Mouse (Mus musculus) small intestine, adult 2 months (tissue): ENCODE results near the gene Hebp2.

Source experiments
- CTCF ChIP-seq: fragments of 200-500 bp; IDR thresholded peaks from 2 replicates; pipeline ENCODE4 v1.5.1; 2012; ENCODE audit warnings: low read depth, mild to moderate bottlenecking, control low read depth, inconsistent platforms, low read length, moderate library complexity, mixed read lengths; ENCODE audit not compliant: insufficient replicate concordance, insufficient read length; ENCODE audit errors: extremely low read depth
- POLR2A ChIP-seq: fragments of 200-500 bp; IDR thresholded peaks from 2 replicates; pipeline ENCODE4 v1.6.1; 2012; ENCODE audit warnings: low read depth, mild to moderate bottlenecking, control low read depth, inconsistent platforms, low read length, moderate library complexity

- no peak for TF ChIP-seq POLR2A
- TF ChIP-seq CTCF = no peak
Observed at GRCm38 (mm10) chr10:18507869-18508473, 37.9 kb downstream of the Hebp2 start.
